Mouse (Mus musculus) MEL (cell line): ENCODE data around the gene Glp2r.

ENCODE experiments used
- EP300 ChIP-seq, 2 experiments: IDR thresholded peaks; 2 replicates each; pipeline ENCODE4 v1.6.1; 2011; ENCODE audit warnings: improper control_type of control experiment in 2 of 2, low read length in 2 of 2, low read depth in 1 of 2, mild to moderate bottlenecking in 1 of 2
- RAD21 ChIP-seq: IDR thresholded peaks from 2 replicates; pipeline ENCODE4 v1.6.1; 2011; ENCODE audit warnings: mild to moderate bottlenecking, low read depth, low read length, improper control_type of control experiment

- TF ChIP-seq RAD21 (no peak), EP300 (IDR thresholded peaks at IDR 0.05; ENCODE audit: low read depth in 1 of 2, low read length in 2 of 2) (no peak)
These were observed 49.3 kb upstream of the Glp2r start for GRCm38 (mm10) chr11:67820221-67820620.
